Mouse (Mus musculus): ENCODE results near the gene Spc24.
A peak's percentile ranks its signal among the peaks of the same experiment; 100 is the strongest.
"Not testable (repeated sequence)": the region's sequence is repeated elsewhere in the genome, so short reads cannot be mapped to it uniquely, and the experiment has no call there.

Gene Spc24

GRCm38 (mm10) chr9:21784517-21785307 lies 24.6 kb upstream of the Spc24 start:
- DNase-seq (ENCODE audit: low spot score): no peak

DNA sequence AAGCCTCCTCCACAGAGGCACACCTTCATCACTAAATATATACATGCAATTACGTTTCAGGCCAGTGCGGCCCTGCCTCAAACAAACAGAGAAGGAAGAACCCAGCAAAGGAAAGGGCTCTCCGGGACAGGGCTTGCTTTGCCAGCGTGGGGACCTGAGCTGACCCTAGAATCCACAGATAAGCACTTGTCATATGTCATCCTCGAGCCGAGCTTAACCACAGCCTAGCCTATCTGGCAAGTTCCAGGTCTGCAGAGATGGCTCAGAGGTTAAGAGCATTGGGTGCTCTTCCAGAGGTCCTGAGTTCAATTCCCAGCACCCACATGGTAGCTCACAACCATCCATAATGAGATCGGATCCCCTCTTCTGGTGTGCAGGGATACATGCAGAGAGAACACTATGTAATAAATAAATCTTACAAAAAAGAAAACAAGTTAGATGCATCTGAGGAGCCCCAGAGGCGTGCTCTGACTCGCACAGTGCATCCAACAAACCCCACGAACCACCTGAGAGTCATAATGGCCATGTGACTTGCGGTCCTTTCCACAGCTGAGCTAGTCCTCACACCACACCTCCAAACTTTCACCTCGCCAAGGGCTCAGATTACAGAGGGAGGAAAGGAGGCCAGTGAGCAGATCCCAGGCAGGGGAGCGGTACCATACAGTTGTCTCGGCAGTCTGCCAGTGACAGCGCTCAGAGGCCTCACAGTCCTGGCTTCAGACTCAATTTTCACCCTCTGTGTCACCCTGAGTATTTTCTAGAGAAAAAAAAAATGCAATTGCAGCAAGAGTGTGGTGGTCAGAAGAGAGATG lies 21.8 kb upstream of the Spc24 start:
- no peak for DNase-seq (ENCODE audit: low spot score)

GRCm38 (mm10) chr9:21777726-21778125 lies 17.6 kb upstream of the Spc24 start:
- no peak for DNase-seq (ENCODE audit: low spot score)

DNA sequence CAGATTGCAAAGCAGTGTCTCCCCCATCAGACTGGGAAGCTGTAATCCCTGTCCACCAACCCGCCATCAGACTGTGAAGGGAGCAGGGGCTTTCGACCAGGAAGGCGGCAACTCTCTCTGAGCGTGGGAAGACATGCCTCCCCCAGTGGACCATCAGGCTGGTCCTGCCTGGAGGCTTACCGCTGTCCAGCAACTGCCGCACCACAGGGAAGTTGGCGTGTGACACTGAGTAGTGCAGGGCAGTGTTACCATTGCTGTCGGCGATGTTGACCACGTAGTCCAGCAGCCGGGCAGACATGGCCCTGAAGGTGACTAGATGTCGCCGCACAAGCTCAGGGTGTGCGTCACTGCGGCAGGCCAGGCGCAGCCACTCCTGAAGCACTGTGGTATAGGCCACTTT lies 14.2 kb upstream of the Spc24 start:
- no peak for DNase-seq (ENCODE audit: low spot score)

DNA sequence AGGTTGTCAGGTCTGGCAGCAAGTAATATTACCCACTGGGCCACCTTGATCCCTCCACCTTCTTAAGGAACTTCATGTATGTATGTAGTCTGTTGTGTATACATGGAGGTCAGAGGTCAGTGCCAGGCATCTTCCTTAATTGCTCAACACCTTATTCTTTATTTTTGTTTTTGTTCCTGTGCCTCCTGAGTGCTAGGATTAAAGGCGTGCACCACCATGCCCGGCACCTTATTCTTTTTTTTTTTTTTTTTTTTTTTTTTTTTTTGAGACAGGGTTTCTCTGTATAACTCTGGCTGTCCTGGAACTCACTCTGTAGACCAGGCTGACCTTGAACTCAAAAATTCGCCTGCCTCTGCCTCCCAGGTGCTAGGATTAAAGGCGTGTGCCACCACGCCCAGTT lies 13.3 kb upstream of the Spc24 start:
- not testable (repeated sequence) for DNase-seq (ENCODE audit: low spot score)

- peak; percentile 54 for DNase-seq (ENCODE audit: low spot score)
Observed at GRCm38 (mm10) chr9:21769558-21770183, 9.6 kb upstream of the Spc24 start.

DNA sequence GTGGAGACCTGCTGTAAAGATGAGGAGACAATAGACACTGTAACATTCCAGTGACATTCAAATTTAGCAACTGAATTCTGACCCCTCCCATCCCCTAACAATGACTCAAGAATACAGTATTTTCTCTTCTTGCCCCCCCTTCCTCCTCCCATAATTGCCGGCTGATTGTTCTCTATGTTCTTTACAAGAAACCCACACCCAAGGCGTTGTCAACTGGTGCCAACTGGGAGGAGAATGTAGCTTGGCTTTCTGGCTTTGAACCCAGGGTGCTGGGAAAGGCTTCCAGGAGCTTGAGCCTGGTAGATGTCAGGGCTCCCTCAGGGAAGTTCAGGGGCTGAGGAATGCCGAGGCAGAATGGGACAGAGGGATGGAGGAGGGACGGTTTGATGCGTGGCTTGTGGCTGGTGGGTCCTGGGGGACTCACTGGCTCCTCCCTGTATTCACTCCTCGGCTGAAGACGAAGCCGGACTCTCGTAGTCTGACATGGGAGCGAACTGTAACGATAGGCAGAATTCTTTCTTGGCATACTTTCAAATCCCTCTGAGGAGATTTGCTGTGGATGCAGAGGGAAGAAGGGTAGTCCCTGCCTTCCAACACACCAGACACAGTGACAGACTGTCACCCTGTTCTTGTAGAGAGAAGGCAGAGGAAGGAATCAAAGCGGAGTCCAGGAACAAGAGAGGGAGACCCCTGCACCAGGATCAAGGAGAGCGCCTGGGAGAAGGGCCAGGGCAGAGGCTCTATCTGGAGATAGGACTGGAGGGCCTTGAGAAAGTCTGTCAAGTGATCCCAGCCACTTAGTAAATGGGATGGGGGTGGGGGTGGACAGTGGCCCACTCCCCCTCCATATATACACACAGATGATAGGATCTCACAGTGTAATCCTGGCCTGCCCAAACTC lies 8.7 kb upstream of the Spc24 start:
- DNase-seq (ENCODE audit: low spot score): peak; percentile 50

DNA sequence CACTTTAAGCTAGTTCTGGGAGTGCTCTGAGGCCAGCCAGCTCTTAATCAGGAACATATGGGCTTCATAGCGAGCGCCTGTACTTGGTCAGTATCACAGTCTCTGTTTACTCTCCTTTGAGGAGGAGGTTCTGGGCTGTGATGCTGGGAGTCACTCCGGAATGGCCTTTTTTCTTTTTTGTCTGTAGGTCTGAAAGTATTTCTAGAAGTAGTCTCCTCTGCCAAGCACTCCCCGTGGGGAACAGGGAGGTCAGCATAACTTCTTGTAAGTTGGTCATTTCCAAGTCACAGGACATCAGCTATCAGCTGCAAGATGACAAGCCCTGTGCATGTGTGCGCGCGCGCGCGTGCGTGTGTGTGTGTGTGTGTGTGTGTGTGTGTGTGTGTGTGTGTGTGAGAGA lies 7.8 kb upstream of the Spc24 start:
- peak; percentile 29 for DNase-seq (ENCODE audit: low spot score)

- no peak for DNase-seq (ENCODE audit: low spot score)
Observed at GRCm38 (mm10) chr9:21764084-21764999, 4.2 kb upstream of the Spc24 start.

DNA sequence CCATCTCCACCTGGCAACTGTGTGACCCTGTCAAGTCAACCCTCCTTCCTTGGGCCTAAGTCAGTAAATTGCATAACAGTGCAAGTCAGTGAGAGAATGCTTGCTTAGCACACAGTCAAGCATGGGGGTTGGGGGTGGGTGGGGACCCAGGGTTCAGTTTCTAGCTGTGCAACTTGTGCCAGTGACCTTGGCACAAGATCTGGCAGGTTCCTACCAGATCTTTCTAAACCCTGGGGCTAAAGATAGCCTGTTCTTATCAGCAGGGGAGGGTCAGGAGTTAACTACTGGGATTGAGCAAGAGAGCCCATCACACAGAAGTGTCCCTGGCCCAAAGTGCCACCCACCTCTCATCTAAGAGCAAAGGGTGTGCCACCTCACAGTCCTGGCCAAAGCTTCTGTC lies 2.0 kb upstream of the Spc24 start:
- no peak for DNase-seq (ENCODE audit: low spot score)

DNA sequence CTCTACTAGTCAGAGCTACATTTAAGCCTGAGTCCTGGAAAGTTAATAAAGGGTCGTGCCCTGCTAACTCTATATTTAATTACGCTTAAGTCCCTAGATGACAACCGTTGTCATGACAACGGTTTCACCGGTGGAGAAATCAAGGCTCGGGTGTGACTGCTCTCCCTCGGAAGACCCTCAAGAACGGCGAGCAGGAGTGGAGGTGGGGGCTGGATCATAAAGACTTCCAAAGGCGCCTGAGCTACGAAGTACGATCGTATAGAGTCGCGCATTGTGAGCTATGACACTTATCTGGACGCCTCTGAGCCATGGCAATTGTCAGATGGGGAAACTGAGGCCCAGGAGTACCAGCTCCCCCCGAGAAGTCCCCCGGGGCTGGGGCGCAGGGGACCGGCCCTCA lies 385 bp downstream of the Spc24 start:
- no peak for DNase-seq (ENCODE audit: low spot score)

DNA sequence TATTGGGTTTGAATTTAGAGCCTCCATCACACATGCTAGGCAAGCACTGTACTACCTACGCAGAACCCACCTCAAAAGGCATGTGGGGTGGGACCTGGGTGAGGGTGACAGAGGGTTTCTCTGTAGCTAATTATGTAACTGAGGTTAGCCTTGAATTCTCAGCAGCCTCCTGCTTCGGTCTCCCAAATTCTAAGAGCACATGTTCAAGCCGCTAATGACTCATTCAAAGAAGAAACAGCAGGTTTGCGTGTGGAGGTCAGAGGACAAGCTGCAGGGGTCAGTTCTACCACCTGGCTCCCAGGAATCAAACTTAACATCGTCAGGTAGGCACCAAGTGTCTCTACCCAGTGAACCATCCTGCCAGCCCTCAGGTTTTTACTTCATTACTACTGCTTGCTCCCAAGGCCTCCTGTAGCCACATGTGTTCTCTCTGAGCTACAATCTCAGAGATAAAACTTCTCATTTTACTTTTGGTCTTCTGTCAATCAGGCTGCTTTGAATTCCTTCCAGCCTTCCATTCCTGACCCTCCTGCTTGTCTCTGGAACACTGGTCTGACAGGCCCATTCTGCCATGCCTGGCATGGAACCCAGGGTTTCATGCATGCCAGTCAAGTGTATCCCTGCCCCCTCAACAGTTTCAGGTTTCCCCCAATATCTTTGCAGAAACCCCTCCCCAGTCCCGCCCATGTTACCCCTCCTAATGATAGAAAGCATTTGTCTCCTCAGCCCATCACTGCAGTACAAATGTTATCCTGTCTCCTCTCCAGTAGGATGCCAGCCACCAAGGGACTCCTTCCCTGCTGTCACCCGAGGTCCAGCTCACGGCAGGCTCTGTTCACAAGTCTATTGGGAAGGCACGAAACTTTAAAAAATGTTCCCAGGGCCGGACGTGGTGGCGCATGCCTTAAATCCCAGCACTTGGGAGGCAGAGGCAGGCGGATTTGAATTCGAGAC lies 1.2 kb downstream of the Spc24 start:
- no peak for DNase-seq (ENCODE audit: low spot score)

DNA sequence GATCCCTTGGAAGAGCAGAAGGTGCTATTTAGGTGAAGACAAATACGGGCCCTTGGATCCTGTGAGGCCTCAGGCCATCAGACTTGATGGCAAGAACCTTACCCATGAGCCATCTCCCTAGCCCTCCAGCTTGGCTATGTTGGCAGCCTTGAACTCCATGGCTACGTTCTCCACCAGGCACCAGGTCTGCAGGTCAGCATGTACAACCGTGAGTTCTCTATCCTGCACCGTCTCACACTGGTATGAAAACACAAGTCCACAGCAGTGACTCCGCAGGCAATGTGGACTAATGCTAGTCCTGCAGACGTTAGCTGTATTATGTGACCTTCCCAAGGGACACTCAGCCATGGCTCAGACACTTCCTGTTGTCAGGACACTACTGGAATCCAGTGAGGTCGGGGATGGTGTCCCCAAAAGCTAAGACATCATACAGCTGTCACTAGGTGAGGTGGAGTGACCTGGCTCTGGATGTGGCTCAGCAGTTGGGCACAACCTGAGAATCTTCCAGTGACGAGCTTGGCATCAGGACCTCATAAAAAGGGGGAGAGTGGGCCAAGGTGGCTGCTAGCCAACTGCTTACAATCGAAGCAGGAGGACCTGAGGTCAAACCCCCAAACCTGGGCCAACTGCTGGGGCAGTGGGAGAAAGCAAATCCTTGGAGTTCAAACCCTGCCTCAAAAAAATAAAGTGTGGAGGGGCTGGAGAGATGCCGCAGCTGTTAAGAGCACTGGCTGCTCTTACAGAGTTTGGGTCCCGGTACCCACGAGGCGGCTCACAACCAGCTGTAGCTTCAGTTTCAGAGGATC lies 5.4 kb downstream of the Spc24 start:
- no peak for DNase-seq (ENCODE audit: low spot score)

GRCm38 (mm10) chr9:21754003-21754402 lies 6.1 kb downstream of the Spc24 start:
- peak; percentile 56 for DNase-seq (ENCODE audit: low spot score)

GRCm38 (mm10) chr9:21752252-21752792 lies 7.8 kb downstream of the Spc24 start:
- peak; percentile 83 for DNase-seq (ENCODE audit: low spot score)

GRCm38 (mm10) chr9:21751347-21751746 lies 8.8 kb downstream of the Spc24 start:
- peak; percentile 72 for DNase-seq (ENCODE audit: low spot score)

DNA sequence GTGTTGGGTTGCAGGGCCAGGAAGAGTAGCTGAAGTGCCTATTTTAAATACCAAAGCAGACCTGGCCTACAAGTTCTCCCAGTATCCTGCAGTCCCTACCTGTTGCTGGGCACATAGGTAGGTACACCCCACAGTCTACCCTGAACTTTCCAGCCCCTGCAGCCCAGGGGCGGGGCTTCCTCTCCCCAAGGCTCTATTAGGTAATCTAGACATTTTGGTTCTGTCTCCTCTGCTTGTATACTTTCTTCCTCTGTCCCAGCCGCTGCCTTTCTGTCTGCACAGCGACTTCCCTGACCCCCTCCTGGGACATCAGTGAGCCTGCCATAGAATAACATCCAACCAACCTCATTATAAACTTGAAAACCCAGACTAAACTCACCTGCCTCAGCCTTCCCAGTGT lies 9.7 kb downstream of the Spc24 start:
- DNase-seq (ENCODE audit: low spot score): no peak

DNA sequence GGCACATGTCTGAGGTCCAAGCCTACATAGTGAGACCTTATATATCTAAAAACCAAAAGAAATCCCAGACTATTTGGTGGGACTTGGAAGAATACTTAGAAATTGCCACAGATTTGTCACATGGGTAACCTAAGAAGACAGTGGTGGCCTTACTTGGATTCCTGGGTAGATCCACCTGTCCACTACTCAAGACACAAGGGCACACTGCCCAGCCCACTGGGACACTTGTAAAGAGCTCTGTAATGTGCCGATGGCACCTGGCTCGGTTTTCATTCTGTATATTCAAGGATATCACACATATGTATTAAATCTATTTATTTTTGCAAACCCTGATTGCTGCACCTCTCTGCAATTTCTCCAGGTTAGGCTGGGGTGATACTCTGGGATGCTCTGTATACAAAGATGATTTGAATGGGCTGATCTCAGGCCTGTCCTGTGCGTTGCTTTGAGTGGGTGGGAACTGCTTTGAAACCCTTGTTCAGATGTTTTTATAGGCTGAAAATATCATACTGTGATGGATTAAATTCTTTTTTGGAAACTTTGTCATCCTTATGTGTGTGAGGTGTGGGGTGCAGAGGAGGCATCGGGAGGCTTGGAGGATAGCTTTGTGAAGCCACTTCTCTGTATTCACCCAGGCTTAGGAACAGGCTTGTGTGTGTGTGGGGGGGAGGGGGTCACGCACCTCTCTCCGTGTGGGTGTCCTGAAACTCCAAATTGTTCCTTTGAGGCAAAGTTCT lies 10.6 kb downstream of the Spc24 start:
- DNase-seq (ENCODE audit: low spot score): no peak

Measured in MN1 (cell line).